23 mouse cellular contexts compared by ENCODE assay signal in genomic region chr5:128072616-128073015, GRCm38 (mm10).
DNase-seq lines count a peak whose midpoint lies in the region; ATAC-seq lines count a peak whose summit lies in the region.
"Had no signal": no experiment of that assay in that cellular context is flagged by ENCODE, and none has a peak within 500 bp of the region (broad histone marks: within the 10 kb centered on the region; RNA-seq: fewer than 3 reads in every experiment).

No protein-coding gene starts in this region.

- no peak overlapping the region for H3K9ac ChIP-seq in embryonic facial prominence, embryonic 11.5 days (replicated peaks; ENCODE audit: low read length)
- no peak overlapping the region for H3K9ac ChIP-seq in hindbrain, embryonic 12.5 days
- H3K9ac ChIP-seq: embryonic facial prominence, embryonic 13.5 days; forebrain, postnatal 0 days; heart, embryonic 13.5 days; hindbrain, embryonic 15.5 days; liver, postnatal 0 days; midbrain, embryonic 15.5 days; stomach, embryonic 15.5 days had no signal

- no peak overlapping the region for H3K4me2 ChIP-seq in embryonic facial prominence, embryonic 11.5 days (ENCODE audit: low read depth, low read length)
- no peak overlapping the region for H3K4me2 ChIP-seq in hindbrain, embryonic 12.5 days (replicated peaks)
- H3K4me2 ChIP-seq: embryonic facial prominence, embryonic 13.5 days; heart, embryonic 13.5 days; hindbrain, embryonic 15.5 days; midbrain, embryonic 15.5 days; stomach, embryonic 15.5 days had no signal

- H3K9me3 ChIP-seq in heart, embryonic 10.5 days = no peaks in the 10 kb centered on the region
- H3K9me3 ChIP-seq in embryonic facial prominence, embryonic 11.5 days (replicated peaks; ENCODE audit: control insufficient read depth, low read length) = no peaks in the 10 kb centered on the region
- H3K9me3 ChIP-seq in hindbrain, embryonic 12.5 days (replicated peaks) = no peaks in the 10 kb centered on the region
- H3K9me3 ChIP-seq: embryonic facial prominence, embryonic 13.5 days; hindbrain, embryonic 15.5 days; midbrain, embryonic 15.5 days; stomach, embryonic 15.5 days had no signal

- no peak overlapping the region for H3K4me3 ChIP-seq in heart, embryonic 10.5 days
- no peak overlapping the region for H3K4me3 ChIP-seq in embryonic facial prominence, embryonic 11.5 days (ENCODE audit: low read depth, low read length)
- H3K4me3 ChIP-seq in hindbrain, embryonic 12.5 days = no peak overlapping the region
- H3K4me3 ChIP-seq: embryonic facial prominence, embryonic 13.5 days; heart, embryonic 13.5 days; hindbrain, embryonic 15.5 days; megakaryocyte, embryonic 14.5 days; midbrain, embryonic 15.5 days; myocyte; stomach, embryonic 15.5 days had no signal

- WGBS in heart, embryonic 10.5 days = 61% methylated on average over 2 of the region's 2 CpGs
- 81% methylated on average over 2 of the region's 2 CpGs for WGBS in embryonic facial prominence, embryonic 11.5 days
- WGBS in hindbrain, embryonic 12.5 days = 83% methylated on average over 2 of the region's 2 CpGs

- no peaks in the 10 kb centered on the region for H3K36me3 ChIP-seq in heart, embryonic 10.5 days
- no peaks in the 10 kb centered on the region for H3K36me3 ChIP-seq in embryonic facial prominence, embryonic 11.5 days (replicated peaks; ENCODE audit: control insufficient read depth, insufficient read depth, low read depth, low read length)
- H3K36me3 ChIP-seq in hindbrain, embryonic 12.5 days = no peaks in the 10 kb centered on the region
- H3K36me3 ChIP-seq: embryonic facial prominence, embryonic 13.5 days; heart, embryonic 13.5 days; hindbrain, embryonic 15.5 days; midbrain, embryonic 15.5 days; stomach, embryonic 15.5 days had no signal

- no peak for ATAC-seq in embryonic facial prominence, embryonic 11.5 days (replicated peaks; ENCODE audit: insufficient number of reproducible peaks, low FRiP score, low TSS enrichment, low read depth)
- no peak for ATAC-seq in hindbrain, embryonic 12.5 days (ENCODE audit: low FRiP score)
- ATAC-seq: forebrain, postnatal 0 days; intestine, postnatal 0 days; liver, postnatal 0 days; midbrain, embryonic 15.5 days had no signal

- H3K4me1 ChIP-seq in heart, embryonic 10.5 days = no peaks in the 10 kb centered on the region
- H3K4me1 ChIP-seq in embryonic facial prominence, embryonic 11.5 days (ENCODE audit: control insufficient read depth, insufficient read depth, low read length) = no peaks in the 10 kb centered on the region
- no peaks in the 10 kb centered on the region for H3K4me1 ChIP-seq in hindbrain, embryonic 12.5 days
- H3K4me1 ChIP-seq: embryonic facial prominence, embryonic 13.5 days; heart, embryonic 13.5 days; hindbrain, embryonic 15.5 days; megakaryocyte, embryonic 14.5 days; midbrain, embryonic 15.5 days; stomach, embryonic 15.5 days had no signal

- no peak overlapping the region for H3K27ac ChIP-seq in heart, embryonic 10.5 days
- H3K27ac ChIP-seq in embryonic facial prominence, embryonic 11.5 days (replicated peaks; ENCODE audit: low read depth, low read length) = no peak overlapping the region
- no peak overlapping the region for H3K27ac ChIP-seq in hindbrain, embryonic 12.5 days
- H3K27ac ChIP-seq: embryonic facial prominence, embryonic 13.5 days; heart, embryonic 13.5 days; hindbrain, embryonic 15.5 days; midbrain, embryonic 15.5 days; stomach, embryonic 15.5 days had no signal

- DNase-seq in heart, adult 11 months = peak; percentile 4
- DNase-seq in heart, embryonic 10.5 days (ENCODE audit: low spot score) = no peak
- peak; percentile 29 for DNase-seq in ES-CJ7 (ENCODE audit: low read depth, low spot score)
- DNase-seq in ZHBTc4 (ENCODE audit: low read depth, low spot score) = peak; percentile 41
- DNase-seq in embryonic facial prominence, embryonic 11.5 days (ENCODE audit: low spot score) = peak; percentile 65
- DNase-seq in layer of hippocampus, adult 11-12 months (ENCODE audit: low spot score) = no peak
- no peak for DNase-seq in thymus, postnatal 25 days
- DNase-seq: adrenal gland, postnatal 14 days; cerebellum, postnatal 10 days; forebrain, postnatal 0 days; kidney, postnatal 14 days; liver, postnatal 0 days; right cerebral cortex, postnatal 25 days; thymus, adult 18-20 months had no signal

- no peaks in the 10 kb centered on the region for H3K27me3 ChIP-seq in heart, embryonic 10.5 days (ENCODE audit: insufficient read depth, poor library complexity, severe bottlenecking)
- no peaks in the 10 kb centered on the region for H3K27me3 ChIP-seq in embryonic facial prominence, embryonic 11.5 days (ENCODE audit: control insufficient read depth, insufficient read depth, low read length)
- no peaks in the 10 kb centered on the region for H3K27me3 ChIP-seq in hindbrain, embryonic 12.5 days
- H3K27me3 ChIP-seq: embryonic facial prominence, embryonic 13.5 days; heart, embryonic 13.5 days; hindbrain, embryonic 15.5 days; megakaryocyte, embryonic 14.5 days; midbrain, embryonic 15.5 days; stomach, embryonic 15.5 days had no signal

Comparison
In these comparisons a context has a peak if more than half of its experiments do, and no peak if none do; other contexts are left out.
1. DNase-seq: peak in heart, adult 11 months (single experiment), ES-CJ7 (single experiment), ZHBTc4 (single experiment) and embryonic facial prominence, embryonic 11.5 days (single experiment); none in heart, embryonic 10.5 days (single experiment), layer of hippocampus, adult 11-12 months (single experiment) and thymus, postnatal 25 days (single experiment).